Mouse (Mus musculus): ENCODE results near the gene Frmpd4. TPM values are rescaled to one million over a fixed set of nuclear protein-coding genes. Genes with fewer than 3 reads are reported as not detected.

Frmpd4 gene
- polyA plus RNA-seq, 1 experiment from 2014 or later: not detected

GRCm38 (mm10) chrX:167828456-167828855 is 748.6 kb downstream of the Frmpd4 start:
- Histone ChIP-seq H3K4me3 (ENCODE audit: low read depth, low read length) (no peak overlapping the region), H3K9ac (ENCODE audit: low read depth, low read length) (no peak overlapping the region), H3K27me3 (ENCODE audit: control insufficient read depth, insufficient read depth, low read length) (no peaks in the 10 kb centered on the region), H3K9me3 (replicated peaks; ENCODE audit: control insufficient read depth, low read length) (no peaks in the 10 kb centered on the region), H3K4me2 (no peak overlapping the region), H3K36me3 (ENCODE audit: control insufficient read depth, insufficient read depth, low read length) (no peaks in the 10 kb centered on the region), H3K4me1 (ENCODE audit: control insufficient read depth, insufficient read depth, low read length) (no peaks in the 10 kb centered on the region), H3K27ac (ENCODE audit: low read depth, low read length) (no peak overlapping the region)
- ATAC-seq (replicated peaks; ENCODE audit: insufficient number of reproducible peaks, low FRiP score, low TSS enrichment): no peak

- Histone ChIP-seq H3K27me3 (ENCODE audit: control insufficient read depth, insufficient read depth, low read length) (no peaks in the 10 kb centered on the region), H3K4me3 (ENCODE audit: low read depth, low read length) (no peak overlapping the region), H3K36me3 (ENCODE audit: control insufficient read depth, insufficient read depth, low read length) (no peaks in the 10 kb centered on the region), H3K4me1 (ENCODE audit: control insufficient read depth, insufficient read depth, low read length) (no peaks in the 10 kb centered on the region), H3K27ac (ENCODE audit: low read depth, low read length) (no peak overlapping the region), H3K9ac (ENCODE audit: low read depth, low read length) (no peak overlapping the region), H3K9me3 (replicated peaks; ENCODE audit: control insufficient read depth, low read length) (no peaks in the 10 kb centered on the region), H3K4me2 (no peak overlapping the region)
- WGBS (ENCODE audit: insufficient replicate concordance): 56% methylated on average over 4 of the region's 4 CpGs
- no peak for ATAC-seq (replicated peaks; ENCODE audit: insufficient number of reproducible peaks, low FRiP score, low TSS enrichment)
These were observed 759.7 kb downstream of the Frmpd4 start for GRCm38 (mm10) chrX:167817363-167817762.

GRCm38 (mm10) chrX:167810120-167810519 is 766.9 kb downstream of the Frmpd4 start:
- Histone ChIP-seq H3K27me3 (ENCODE audit: control insufficient read depth, insufficient read depth, low read length) (peaks cover 2% of the 10 kb centered on the region; the same call in 1 of the 2 replicates), H3K27ac (ENCODE audit: low read depth, low read length) (no peak overlapping the region), H3K9ac (ENCODE audit: low read depth, low read length) (no peak overlapping the region), H3K36me3 (ENCODE audit: control insufficient read depth, insufficient read depth, low read length) (no peaks in the 10 kb centered on the region), H3K4me2 (no peak overlapping the region), H3K4me3 (ENCODE audit: low read depth, low read length) (no peak overlapping the region), H3K4me1 (ENCODE audit: control insufficient read depth, insufficient read depth, low read length) (no peaks in the 10 kb centered on the region), H3K9me3 (replicated peaks; ENCODE audit: control insufficient read depth, low read length) (no peaks in the 10 kb centered on the region)
- WGBS (ENCODE audit: insufficient replicate concordance): 62% methylated on average over 2 of the region's 2 CpGs
- no peak for ATAC-seq (replicated peaks; ENCODE audit: insufficient number of reproducible peaks, low FRiP score, low TSS enrichment)

- ATAC-seq (replicated peaks; ENCODE audit: insufficient number of reproducible peaks, low FRiP score, low TSS enrichment): no peak
- Histone ChIP-seq H3K9me3 (replicated peaks; ENCODE audit: control insufficient read depth, low read length) (no peaks in the 10 kb centered on the region), H3K36me3 (ENCODE audit: control insufficient read depth, insufficient read depth, low read length) (no peaks in the 10 kb centered on the region), H3K4me3 (ENCODE audit: low read depth, low read length) (no peak overlapping the region), H3K4me1 (ENCODE audit: control insufficient read depth, insufficient read depth, low read length) (no peaks in the 10 kb centered on the region), H3K27me3 (ENCODE audit: control insufficient read depth, insufficient read depth, low read length) (peaks cover 2% of the 10 kb centered on the region; the same call in 1 of the 2 replicates), H3K9ac (ENCODE audit: low read depth, low read length) (no peak overlapping the region), H3K4me2 (no peak overlapping the region), H3K27ac (ENCODE audit: low read depth, low read length) (no peak overlapping the region)
- WGBS (ENCODE audit: insufficient replicate concordance): 88% methylated on average over 5 of the region's 5 CpGs
These were observed 768.5 kb downstream of the Frmpd4 start for GRCm38 (mm10) chrX:167808572-167808971.

- H3K27ac ChIP-seq (ENCODE audit: low read depth, low read length): no peak overlapping the region
- no peak for ATAC-seq (replicated peaks; ENCODE audit: insufficient number of reproducible peaks, low FRiP score, low TSS enrichment)
- no peaks in the 10 kb centered on the region for H3K27me3 ChIP-seq (ENCODE audit: control insufficient read depth, insufficient read depth, low read length)
- no peaks in the 10 kb centered on the region for H3K36me3 ChIP-seq (ENCODE audit: control insufficient read depth, insufficient read depth, low read length)
- 73% methylated on average over 2 of the region's 2 CpGs for WGBS (ENCODE audit: insufficient replicate concordance)
- no peak overlapping the region for H3K9ac ChIP-seq (ENCODE audit: low read depth, low read length)
- no peaks in the 10 kb centered on the region for H3K4me1 ChIP-seq (ENCODE audit: control insufficient read depth, insufficient read depth, low read length)
- no peak overlapping the region for H3K4me3 ChIP-seq (ENCODE audit: low read depth, low read length)
- H3K9me3 ChIP-seq (replicated peaks; ENCODE audit: control insufficient read depth, low read length): no peaks in the 10 kb centered on the region
- no peak overlapping the region for H3K4me2 ChIP-seq
These were observed 788.3 kb downstream of the Frmpd4 start for GRCm38 (mm10) chrX:167788737-167789136.

GRCm38 (mm10) chrX:167783526-167783925 is 793.5 kb downstream of the Frmpd4 start:
- Histone ChIP-seq H3K4me2 (no peak overlapping the region), H3K27me3 (ENCODE audit: control insufficient read depth, insufficient read depth, low read length) (no peaks in the 10 kb centered on the region), H3K36me3 (ENCODE audit: control insufficient read depth, insufficient read depth, low read length) (no peaks in the 10 kb centered on the region), H3K4me3 (ENCODE audit: low read depth, low read length) (no peak overlapping the region), H3K9ac (ENCODE audit: low read depth, low read length) (no peak overlapping the region), H3K4me1 (ENCODE audit: control insufficient read depth, insufficient read depth, low read length) (no peaks in the 10 kb centered on the region), H3K27ac (ENCODE audit: low read depth, low read length) (no peak overlapping the region), H3K9me3 (replicated peaks; ENCODE audit: control insufficient read depth, low read length) (no peaks in the 10 kb centered on the region)
- ATAC-seq (replicated peaks; ENCODE audit: insufficient number of reproducible peaks, low FRiP score, low TSS enrichment): no peak

- H3K9ac ChIP-seq (ENCODE audit: low read depth, low read length): no peak overlapping the region
- no peaks in the 10 kb centered on the region for H3K9me3 ChIP-seq (replicated peaks; ENCODE audit: control insufficient read depth, low read length)
- H3K4me1 ChIP-seq (ENCODE audit: control insufficient read depth, insufficient read depth, low read length): no peaks in the 10 kb centered on the region
- no peaks in the 10 kb centered on the region for H3K27me3 ChIP-seq (ENCODE audit: control insufficient read depth, insufficient read depth, low read length)
- H3K27ac ChIP-seq (ENCODE audit: low read depth, low read length): no peak overlapping the region
- 83% methylated on average over 3 of the region's 3 CpGs for WGBS (ENCODE audit: insufficient replicate concordance)
- no peaks in the 10 kb centered on the region for H3K36me3 ChIP-seq (ENCODE audit: control insufficient read depth, insufficient read depth, low read length)
- H3K4me2 ChIP-seq: no peak overlapping the region
- no peak overlapping the region for H3K4me3 ChIP-seq (ENCODE audit: low read depth, low read length)
- no peak for ATAC-seq (replicated peaks; ENCODE audit: insufficient number of reproducible peaks, low FRiP score, low TSS enrichment)
These were observed 857.5 kb downstream of the Frmpd4 start for GRCm38 (mm10) chrX:167719564-167719981.

- 68% methylated on average over 1 of the region's 1 CpGs for WGBS (ENCODE audit: insufficient replicate concordance)
- no peaks in the 10 kb centered on the region for H3K27me3 ChIP-seq (ENCODE audit: control insufficient read depth, insufficient read depth, low read length)
These were observed 857.9 kb downstream of the Frmpd4 start for GRCm38 (mm10) chrX:167719092-167719491.

GRCm38 (mm10) chrX:167654806-167655495 is 922.1 kb downstream of the Frmpd4 start:
- Histone ChIP-seq H3K9ac (ENCODE audit: low read depth, low read length) (no peak overlapping the region), H3K27me3 (ENCODE audit: control insufficient read depth, insufficient read depth, low read length) (no peaks in the 10 kb centered on the region), H3K9me3 (replicated peaks; ENCODE audit: control insufficient read depth, low read length) (no peaks in the 10 kb centered on the region), H3K27ac (ENCODE audit: low read depth, low read length) (no peak overlapping the region), H3K4me3 (ENCODE audit: low read depth, low read length) (no peak overlapping the region), H3K4me1 (ENCODE audit: control insufficient read depth, insufficient read depth, low read length) (no peaks in the 10 kb centered on the region), H3K4me2 (no peak overlapping the region), H3K36me3 (ENCODE audit: control insufficient read depth, insufficient read depth, low read length) (no peaks in the 10 kb centered on the region)
- WGBS (ENCODE audit: insufficient replicate concordance): 52% methylated on average over 5 of the region's 5 CpGs
- ATAC-seq (replicated peaks; ENCODE audit: insufficient number of reproducible peaks, low FRiP score, low TSS enrichment): no peak

More at GRCm38 (mm10) chrX:167719092-167719491, 857.9 kb downstream of the Frmpd4 start:
- no peak overlapping the region for H3K4me2 ChIP-seq
- no peaks in the 10 kb centered on the region for H3K9me3 ChIP-seq (replicated peaks; ENCODE audit: control insufficient read depth, low read length)
- no peaks in the 10 kb centered on the region for H3K4me1 ChIP-seq (ENCODE audit: control insufficient read depth, insufficient read depth, low read length)
- ATAC-seq (replicated peaks; ENCODE audit: insufficient number of reproducible peaks, low FRiP score, low TSS enrichment): no peak
- H3K27ac ChIP-seq (ENCODE audit: low read depth, low read length): no peak overlapping the region
- H3K4me3 ChIP-seq (ENCODE audit: low read depth, low read length): no peak overlapping the region
- H3K9ac ChIP-seq (ENCODE audit: low read depth, low read length): no peak overlapping the region
- no peaks in the 10 kb centered on the region for H3K36me3 ChIP-seq (ENCODE audit: control insufficient read depth, insufficient read depth, low read length)
